Mouse (Mus musculus): ENCODE data around the gene I0C0044D17Rik.

Gene I0C0044D17Rik

GRCm38 (mm10) chr4:98831726-98832125 is 8.1 kb upstream of the I0C0044D17Rik start:
- no peak for DNase-seq (ENCODE audit: low read depth, low spot score)

GRCm38 (mm10) chr4:98826701-98827100 is 3.1 kb upstream of the I0C0044D17Rik start:
- no peak for DNase-seq (ENCODE audit: low read depth, low spot score)

GRCm38 (mm10) chr4:98823047-98823446 is 593 bp downstream of the I0C0044D17Rik start:
- DNase-seq (ENCODE audit: low read depth, low spot score), result no peak

- DNase-seq (ENCODE audit: low read depth, low spot score), result no peak
Observed at GRCm38 (mm10) chr4:98822478-98822877, 1.2 kb downstream of the I0C0044D17Rik start.

DNA sequence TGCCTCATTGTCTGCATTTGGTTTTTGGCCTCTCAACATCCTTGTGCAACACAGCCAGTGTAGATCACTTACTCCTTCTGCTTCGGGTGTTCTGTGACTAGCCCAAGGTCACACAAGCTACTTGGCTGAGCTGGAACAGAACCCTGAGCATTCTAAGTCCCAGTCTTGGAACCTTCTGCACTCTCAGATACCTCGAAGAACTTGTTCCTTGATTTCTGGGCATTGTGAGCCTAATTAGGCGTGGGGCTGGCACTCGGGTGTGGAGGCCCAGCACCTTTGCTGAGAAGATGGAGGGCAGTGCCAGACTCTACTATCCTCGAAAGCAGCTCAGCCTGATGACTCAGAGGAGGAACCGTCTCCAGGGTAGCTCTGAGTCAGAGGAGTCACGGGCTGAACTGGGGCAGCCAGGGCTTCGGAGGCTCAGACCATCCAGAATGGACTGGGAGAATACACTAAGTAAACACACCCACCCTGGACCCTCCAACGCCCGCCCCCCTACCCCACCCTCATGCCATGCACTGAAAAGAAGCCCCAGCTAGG is 4.4 kb downstream of the I0C0044D17Rik start:
- no peak for DNase-seq (ENCODE audit: low read depth, low spot score)

DNA sequence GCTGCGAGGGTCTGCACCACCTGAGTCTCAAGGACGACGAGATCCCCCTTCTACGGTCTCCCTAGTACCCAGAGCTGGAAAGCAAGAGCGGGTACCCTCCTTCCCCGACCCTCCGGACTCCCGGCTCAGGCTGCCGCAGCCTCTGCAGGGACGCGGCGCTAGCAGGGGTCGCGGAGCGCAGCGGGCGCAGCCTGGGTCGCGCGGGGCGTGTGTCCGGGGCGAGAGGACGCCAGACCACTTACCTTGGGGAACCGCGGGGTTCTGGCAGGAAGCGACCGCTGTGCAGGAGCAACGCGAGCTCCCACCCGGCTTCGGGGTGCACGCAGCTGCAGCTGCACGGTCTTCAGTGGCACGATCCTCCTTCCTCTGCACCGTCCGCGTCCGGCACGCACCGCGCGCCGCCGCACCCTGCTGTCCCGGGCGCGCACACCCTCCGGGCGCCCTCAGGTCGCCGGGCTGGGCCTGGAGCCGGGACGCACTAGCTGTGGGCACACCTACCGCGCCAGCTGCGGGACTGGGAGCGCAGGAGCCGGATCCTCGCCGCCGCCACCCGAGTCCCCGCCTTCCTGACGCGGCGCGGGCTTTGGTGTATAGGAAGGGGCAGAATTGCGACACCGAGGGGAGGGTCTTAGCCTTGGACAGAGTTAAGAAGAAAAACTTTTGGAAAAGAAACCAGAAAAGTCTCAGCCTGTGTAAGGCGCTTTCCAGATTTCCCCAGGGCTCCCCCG is 6.3 kb downstream of the I0C0044D17Rik start, which contains the start of gene Kank4:
TSS of gene Kank4 (minus strand) at position 354 of the 728 bp plus-strand sequence.
- DNase-seq (ENCODE audit: low read depth, low spot score), result no peak

DNA sequence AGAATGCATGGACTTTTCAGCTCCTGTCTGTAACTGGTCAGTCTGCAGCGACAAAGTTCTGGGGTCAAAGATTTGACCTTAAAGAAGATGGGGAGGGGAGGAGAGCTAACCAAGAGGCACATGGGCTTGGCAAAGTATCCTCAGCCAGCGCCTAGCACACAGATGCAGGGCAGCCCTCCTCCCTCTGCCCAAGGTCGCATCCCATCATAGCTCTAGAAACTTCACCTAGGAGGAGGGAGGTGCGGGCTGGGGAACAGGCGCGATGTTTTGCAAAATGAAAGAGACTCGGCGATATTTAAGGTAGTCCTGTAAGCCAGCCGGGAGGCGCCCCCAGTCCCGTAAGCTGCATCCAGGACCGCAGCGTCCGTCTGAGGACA is 6.8 kb downstream of the I0C0044D17Rik start:
- DNase-seq (ENCODE audit: low read depth, low spot score), result no peak

GRCm38 (mm10) chr4:98806306-98806705 is 17.3 kb downstream of the I0C0044D17Rik start:
- DNase-seq (ENCODE audit: low read depth, low spot score), result no peak

DNA sequence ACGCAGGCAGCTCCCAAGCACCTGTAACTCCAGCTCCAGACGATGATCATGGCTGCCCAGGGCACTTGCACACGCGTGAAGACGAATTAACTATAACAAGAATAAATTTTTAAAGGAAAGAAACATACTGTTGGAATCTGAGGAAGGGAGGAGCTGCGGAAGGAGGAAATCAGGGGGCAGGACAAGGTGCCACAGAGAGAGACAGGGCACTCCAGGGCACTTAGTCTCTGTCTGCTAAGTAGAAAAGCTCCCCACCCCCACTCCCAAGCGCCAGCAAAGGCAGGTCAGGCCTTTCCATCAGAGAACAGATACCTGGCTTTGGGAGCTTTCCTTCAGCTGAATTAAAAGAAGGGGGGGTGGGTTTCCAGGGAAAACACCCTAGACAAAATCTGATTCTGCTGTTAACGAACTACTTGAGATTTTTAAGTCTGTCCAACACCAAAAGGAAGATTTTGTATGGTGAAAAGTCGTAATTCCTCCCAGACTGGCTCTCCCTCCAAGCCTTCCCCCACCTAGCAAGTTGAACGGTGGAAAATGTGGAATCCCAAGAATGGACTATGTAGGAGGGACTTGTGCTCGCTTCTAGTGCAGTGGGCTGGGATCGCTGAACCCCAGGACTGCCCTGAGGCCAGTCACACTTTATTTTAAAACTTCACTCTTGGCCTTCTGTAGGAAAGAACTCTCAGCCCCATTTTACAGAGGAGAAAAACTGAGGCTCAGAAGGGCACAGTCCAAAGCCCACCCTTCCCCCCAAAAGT is 18.2 kb downstream of the I0C0044D17Rik start:
- DNase-seq (ENCODE audit: low read depth, low spot score), result no peak

- DNase-seq (ENCODE audit: low read depth, low spot score), result no peak
Observed at GRCm38 (mm10) chr4:98804476-98805134, 19.0 kb downstream of the I0C0044D17Rik start.

- no peak for DNase-seq (ENCODE audit: low read depth, low spot score)
Observed at GRCm38 (mm10) chr4:98801775-98802174, 21.9 kb downstream of the I0C0044D17Rik start.

GRCm38 (mm10) chr4:98800824-98801223 is 22.8 kb downstream of the I0C0044D17Rik start:
- DNase-seq (ENCODE audit: low read depth, low spot score), result no peak

DNA sequence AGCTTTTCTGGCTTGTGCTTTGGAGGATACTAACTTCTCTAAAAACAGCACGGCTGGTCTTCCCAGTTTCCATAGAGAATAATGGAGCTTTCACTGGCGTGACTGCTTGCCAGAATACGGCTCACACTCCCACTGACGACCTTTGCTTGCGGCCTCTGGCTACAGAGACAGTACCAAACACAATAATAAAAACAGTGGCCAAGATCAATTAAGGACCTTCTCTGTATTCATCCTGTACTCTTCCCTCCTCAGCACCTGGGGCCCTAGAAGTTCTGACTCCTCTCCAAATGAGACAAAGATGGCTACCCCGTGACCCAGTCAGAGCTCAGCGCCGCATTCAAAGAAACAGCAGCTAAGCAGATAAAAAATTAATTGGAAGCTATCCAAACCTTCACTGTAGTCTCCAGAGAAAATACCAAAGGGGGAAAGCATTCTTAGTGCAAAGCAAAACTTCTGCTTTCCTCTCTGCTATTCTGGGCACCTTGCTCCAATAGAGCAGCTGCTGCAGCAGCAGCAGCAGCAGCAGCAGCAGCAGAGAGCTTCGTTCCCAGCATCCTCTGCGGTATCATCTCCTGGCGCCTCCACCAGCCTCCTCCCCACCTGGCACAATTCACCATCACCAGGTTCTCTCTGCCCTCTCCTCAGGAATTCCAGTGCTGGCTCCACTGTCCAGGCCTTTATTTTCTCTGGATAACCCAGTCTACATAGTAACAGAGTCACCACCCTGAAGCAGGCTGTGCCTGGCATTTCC is 26.9 kb downstream of the I0C0044D17Rik start:
- no peak for DNase-seq (ENCODE audit: low read depth, low spot score)

DNA sequence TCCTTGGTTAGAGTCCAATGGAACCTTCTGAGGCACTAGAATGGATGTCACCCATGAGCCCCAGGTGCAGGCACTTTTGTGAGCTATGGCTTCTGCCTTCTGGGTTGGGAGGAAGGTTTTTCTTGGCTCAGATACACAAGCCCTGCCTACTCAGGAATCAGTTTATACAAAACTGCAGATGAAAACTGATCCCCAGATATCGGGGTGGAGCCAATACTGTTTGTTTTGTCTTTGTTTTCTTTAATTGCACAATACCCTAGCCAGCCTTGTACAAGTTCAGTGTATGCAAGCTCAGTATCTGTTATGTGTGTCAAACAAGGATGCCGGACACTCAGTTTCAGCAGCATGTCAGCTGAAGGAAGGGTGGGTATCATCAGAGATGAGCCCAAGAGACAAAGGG is 28.4 kb downstream of the I0C0044D17Rik start:
- no peak for DNase-seq (ENCODE audit: low read depth, low spot score)

GRCm38 (mm10) chr4:98793486-98793885 is 30.2 kb downstream of the I0C0044D17Rik start:
- no peak for DNase-seq (ENCODE audit: low read depth, low spot score)

DNA sequence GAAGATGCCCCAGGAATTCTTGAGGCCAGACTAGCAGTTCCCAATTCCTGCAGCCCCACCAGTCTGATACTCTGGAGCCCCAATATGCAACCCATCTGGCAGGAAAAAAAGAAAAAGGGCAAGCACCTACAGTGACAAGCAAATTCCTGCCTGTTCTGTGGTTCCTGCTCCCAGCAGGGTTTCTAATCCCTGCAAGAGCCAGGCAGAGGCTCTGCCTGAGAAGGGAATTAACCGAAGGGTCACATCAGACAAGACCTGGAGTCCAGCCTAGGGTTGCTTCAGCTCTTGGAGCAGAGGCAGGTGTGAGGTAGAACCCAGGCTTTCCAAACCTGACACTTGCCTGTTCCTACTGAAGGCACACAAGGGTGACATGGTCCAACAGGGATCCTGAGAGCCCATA is 32.9 kb downstream of the I0C0044D17Rik start:
- no peak for DNase-seq (ENCODE audit: low read depth, low spot score)

GRCm38 (mm10) chr4:98789861-98790311 is 33.8 kb downstream of the I0C0044D17Rik start:
- no peak for DNase-seq (ENCODE audit: low read depth, low spot score)

DNA sequence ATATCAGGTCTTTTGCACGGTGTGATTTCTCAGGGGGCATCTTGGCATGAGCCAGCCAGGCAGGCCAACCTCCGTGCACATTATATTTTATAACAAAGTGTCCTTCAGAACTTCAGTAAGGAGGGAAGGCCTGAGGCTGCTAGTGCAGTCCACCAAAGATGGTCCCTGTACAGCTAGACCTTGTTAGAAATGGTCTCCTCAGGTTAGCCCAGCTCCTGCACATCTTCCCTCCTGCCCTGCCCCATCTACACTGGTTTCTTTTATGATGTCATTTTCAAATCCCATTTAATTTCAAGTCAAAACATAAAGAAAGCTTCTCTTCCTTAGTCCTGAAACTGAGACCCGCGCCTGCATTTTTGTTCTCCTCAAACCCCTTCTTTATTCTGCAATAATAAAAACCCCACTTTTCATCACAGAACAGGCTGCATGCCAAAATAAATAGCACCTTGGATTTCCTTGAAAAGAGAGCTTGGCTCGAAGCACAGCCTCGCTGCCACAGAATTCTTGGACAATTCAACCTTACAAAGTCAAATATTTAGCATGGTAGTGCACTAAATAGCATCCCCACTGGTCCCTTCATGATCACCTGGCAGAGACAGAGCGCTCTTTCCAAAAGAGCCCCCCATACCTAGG is 34.4 kb downstream of the I0C0044D17Rik start:
- no peak for DNase-seq (ENCODE audit: low read depth, low spot score)

- no peak for DNase-seq (ENCODE audit: low read depth, low spot score)
Observed at GRCm38 (mm10) chr4:98786281-98786680, 37.4 kb downstream of the I0C0044D17Rik start.

DNA sequence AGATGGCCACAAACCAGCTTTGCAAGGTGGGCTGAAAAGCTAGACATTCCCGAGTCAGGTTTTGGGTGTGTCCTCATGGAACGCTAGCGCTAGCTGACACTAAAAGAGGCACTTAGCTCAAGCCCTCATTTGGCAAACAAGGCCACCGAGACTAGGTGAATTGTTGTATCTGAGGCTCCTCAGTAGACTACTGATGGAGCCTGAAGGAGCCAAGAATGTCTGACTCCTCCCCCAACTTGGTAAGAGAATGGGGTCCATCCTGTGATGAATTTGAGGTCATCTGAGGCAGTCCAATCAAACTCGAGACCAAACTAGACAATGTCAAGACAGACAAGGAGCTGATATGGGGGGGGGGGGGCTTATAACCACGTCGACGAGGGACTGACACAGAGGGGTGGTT is 37.8 kb downstream of the I0C0044D17Rik start:
- DNase-seq (ENCODE audit: low read depth, low spot score), result no peak

DNA sequence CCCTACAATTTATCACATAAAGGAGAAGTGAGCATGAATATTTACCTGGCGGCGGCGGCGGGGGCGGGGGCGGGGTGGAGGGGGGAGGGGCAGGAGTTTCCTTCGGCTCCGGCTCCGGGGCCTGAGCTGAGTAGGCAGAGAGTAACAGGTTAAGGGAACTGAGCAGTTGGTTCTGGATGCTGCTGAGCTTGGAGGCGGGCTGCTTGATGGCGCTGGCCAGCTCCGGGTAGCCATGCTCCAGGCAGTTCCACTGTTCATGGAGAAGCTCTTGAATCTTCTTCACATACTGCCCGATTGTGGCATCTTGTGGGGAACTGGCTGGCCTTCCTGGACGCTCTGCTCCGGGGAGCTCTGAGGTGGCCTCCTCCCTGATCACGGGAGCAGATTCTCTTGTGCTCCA is 45.4 kb downstream of the I0C0044D17Rik start:
- DNase-seq (ENCODE audit: low read depth, low spot score), result no peak

Measured in telencephalon, adult 2 months (tissue).